Mouse (Mus musculus) left cerebral cortex, postnatal 25 days (tissue): ENCODE results near the gene Setd5. TPM values are rescaled to one million over a fixed set of nuclear protein-coding genes. Genes with fewer than 3 reads are reported as not detected.
A peak's percentile ranks its signal among the peaks of the same experiment; 100 is the strongest.

Experiments
- DNase-seq, 2 experiments: peaks; one replicate each; pipeline ENCODE4 v3.0.0; 2022; ENCODE audit warnings: low spot score in 2 of 2, mixed read lengths in 1 of 2
- intact Hi-C: fragments of 180-260 bp; cut with DNase I; formaldehyde crosslinking; loops from one replicate; pipeline ENCODE4 v1.15.1; 2025
- total RNA-seq, 2 experiments: library from RNA; stranded (reverse); gene quantifications; 2 replicates each; pipeline ENCODE4 v1.2.3; 2021

Gene Setd5
- total RNA-seq, 2 experiments from 2014 or later, result 108 to 122 TPM

GRCm38 (mm10) chr6:113172568-113172967, 95.4 kb downstream of the Setd5 start:
- intact Hi-C loops, result loop anchor here (5.0 kb wide), 1 partner anchor 135 kb away; the partner anchor contains the start of gene Brpf1

DNA sequence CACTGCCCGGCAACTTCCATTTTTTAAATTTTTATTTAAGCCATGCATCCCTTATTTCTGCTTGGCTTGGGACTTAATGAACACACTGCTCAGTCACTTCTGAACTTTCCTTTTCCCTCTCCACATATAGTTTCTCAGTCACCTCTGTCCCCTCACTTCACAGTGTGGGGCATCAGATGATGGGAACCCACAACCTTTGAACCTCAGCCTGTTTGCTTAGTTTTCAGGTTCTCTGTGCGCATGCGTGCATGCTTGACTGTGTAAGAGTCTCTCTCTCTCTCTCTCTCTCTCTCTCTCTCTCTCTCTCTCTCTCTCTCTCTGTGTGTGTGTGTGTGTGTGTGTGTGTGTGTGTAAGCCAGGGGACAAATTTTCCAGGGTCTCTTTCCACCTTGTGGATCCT, 98.3 kb downstream of the Setd5 start:
- DNase-seq, result no peak
- intact Hi-C loops, result no loop called here

More at GRCm38 (mm10) chr6:113172568-113172967, 95.4 kb downstream of the Setd5 start:
- DNase-seq, result peak; percentile 39 to 52

GRCm38 (mm10) chr6:113176613-113177012, 99.4 kb downstream of the Setd5 start:
- no peak for DNase-seq
- intact Hi-C loops, result no loop called here

- intact Hi-C loops, result no loop called here
- DNase-seq, result peak; percentile 71 to 89
Measured at GRCm38 (mm10) chr6:113178286-113179194, 101.4 kb downstream of the Setd5 start.

GRCm38 (mm10) chr6:113179195-113179733, 102.1 kb downstream of the Setd5 start:
- DNase-seq, result no peak
- intact Hi-C loops, result no loop called here

- intact Hi-C loops, result no loop called here
- DNase-seq, result no peak
Measured at GRCm38 (mm10) chr6:113184163-113184562, 107.0 kb downstream of the Setd5 start.

GRCm38 (mm10) chr6:113184866-113185525, 107.8 kb downstream of the Setd5 start:
- intact Hi-C loops, result no loop called here
- DNase-seq, result no peak

DNA sequence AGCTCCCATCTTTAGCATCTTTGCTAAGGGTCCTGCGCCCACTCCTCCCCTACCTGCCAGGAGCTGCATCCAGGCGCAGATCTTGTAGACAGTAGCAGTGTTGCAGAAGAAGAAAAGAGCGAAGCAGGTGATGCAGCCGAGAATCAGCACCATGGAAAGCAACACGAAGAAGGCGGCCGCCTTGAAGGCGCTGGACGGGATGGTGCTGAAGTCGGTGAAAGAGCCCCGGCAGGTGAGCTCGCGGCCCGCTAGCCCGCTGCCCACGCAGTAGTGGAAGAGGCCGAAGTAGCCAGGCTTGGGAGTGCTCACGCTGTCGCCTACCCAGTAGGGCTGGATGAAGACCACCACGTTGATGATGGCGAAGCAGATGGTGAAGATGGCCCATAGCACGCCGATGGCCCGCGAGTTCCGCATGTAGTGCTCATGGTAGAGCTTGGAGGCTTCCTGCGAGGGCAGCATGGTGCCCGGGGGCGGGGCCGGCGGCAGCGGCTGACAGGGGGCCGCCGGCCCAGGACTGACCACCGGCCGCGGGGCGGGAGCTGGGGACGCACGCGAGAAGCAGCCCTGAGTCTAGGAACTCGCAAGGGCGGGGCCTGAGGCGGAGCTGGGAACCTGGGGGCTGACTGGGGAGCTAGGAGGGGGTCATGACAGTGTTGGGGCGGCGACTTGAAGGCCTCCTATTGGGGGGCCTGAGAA, 116.7 kb downstream of the Setd5 start:
- DNase-seq, result peak in 1 of 2 experiments; percentile 29
- intact Hi-C loops, result loop anchor here (2.0 to 5.0 kb wide), 2 partner anchors 43 to 113 kb away; partner anchors contain the start of genes Brpf1 and Mtmr14

DNA sequence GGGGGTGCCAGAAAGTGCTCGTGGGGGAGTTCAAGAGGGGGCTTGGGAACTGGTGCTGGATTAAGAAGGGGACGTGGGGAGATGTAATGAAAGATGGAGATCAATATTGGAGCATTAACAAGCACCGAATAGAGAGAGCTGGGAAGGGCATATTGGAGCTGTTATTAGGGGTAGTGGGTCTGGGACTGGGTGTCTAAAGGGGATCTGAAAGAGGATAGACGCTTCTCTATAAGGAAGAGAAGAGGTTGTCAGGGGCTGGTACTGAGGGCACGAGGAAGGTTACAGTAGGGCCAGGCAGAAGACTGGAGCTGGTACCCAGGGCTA, 117.3 kb downstream of the Setd5 start:
- DNase-seq, result no peak
- intact Hi-C loops, result loop anchor here (2.0 to 5.0 kb wide), 2 partner anchors 42 to 113 kb away; partner anchors contain the start of genes Brpf1 and Mtmr14

DNA sequence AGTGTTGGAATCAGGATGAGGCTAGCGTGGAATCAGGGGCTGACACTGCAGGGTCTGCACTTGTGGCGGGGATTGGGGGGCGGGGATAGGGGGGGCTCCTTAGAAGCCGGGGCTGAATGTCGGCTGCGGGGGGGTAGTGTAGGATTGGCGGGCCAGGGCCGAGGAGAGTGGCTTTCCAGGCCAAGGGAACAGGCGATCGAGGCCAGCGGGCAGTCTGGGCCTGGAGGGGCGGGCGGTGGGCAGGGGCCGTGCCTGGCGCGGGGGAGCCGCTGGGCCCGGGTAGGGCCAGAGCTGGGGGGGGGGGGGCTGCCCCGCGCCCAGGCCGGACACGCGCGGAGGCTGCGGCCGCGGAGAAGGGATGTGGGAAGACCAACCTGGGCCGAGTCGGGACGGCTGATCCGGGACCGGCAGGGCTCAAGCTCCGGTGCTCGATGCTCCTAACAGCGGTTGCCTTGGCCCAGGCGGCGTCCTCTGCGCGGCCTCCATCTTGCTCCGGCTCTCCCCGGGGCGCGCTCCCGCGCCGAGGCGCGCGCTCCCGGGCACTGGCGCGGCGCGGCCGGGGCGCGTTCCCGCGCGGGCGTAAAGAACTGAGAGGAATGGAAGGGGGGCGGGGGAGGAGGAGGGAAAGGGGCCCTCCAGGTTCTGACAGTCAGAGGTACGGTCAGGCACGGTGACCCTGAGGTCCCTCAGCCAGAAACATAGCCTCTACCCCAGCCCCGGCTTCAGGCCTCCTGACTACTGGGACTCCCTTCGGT, 117.9 kb downstream of the Setd5 start, which contains the start of gene Lhfpl4:
TSS of gene Lhfpl4 (minus strand) at position 544 of the 755 bp plus-strand sequence.
- intact Hi-C loops, result loop anchor here (2.0 to 5.0 kb wide), 2 partner anchors 42 to 112 kb away; partner anchors contain the start of genes Brpf1 and Mtmr14
- DNase-seq, result peak; percentile 65 to 66

GRCm38 (mm10) chr6:113195596-113195992, 118.4 kb downstream of the Setd5 start:
- intact Hi-C loops, result loop anchor here (2.0 kb wide), 1 partner anchor 41 kb away; the partner anchor contains the start of gene Mtmr14
- peak in 1 of 2 experiments; percentile 64 for DNase-seq

Other genes with a start within 250 kb of the Setd5 start
- gene Srgap3, start 130.1 kb upstream of the Setd5 start, total RNA-seq, result 100 to 1,000 TPM; 204 to 206 TPM
- 10 to 100 TPM; 29.4 TPM for gene Thumpd3, start 31.1 kb upstream of the Setd5 start, total RNA-seq
- 10 to 100 TPM; 82.9 to 92.8 TPM for gene Lhfpl4, start 118.0 kb downstream of the Setd5 start, total RNA-seq
- 10 to 100 TPM; 14.4 to 16.6 TPM for gene Mtmr14, start 160.5 kb downstream of the Setd5 start, total RNA-seq
- gene Cpne9, start 204.9 kb downstream of the Setd5 start, total RNA-seq, result 10 to 100 TPM; 65.3 to 72.2 TPM
- 10 to 100 TPM; 29.2 to 29.6 TPM for gene Brpf1, start 229.8 kb downstream of the Setd5 start, total RNA-seq
- gene Ogg1, start 249.6 kb downstream of the Setd5 start, total RNA-seq, result 1 to 10 TPM; 6.0 to 6.1 TPM